Mouse (Mus musculus) lung, postnatal 25 days (tissue): Measurements from ENCODE around the gene Zfp157.
"Not testable (repeated sequence)": the region's sequence is repeated elsewhere in the genome, so short reads cannot be mapped to it uniquely, and the experiment has no call there.

Experiments used
- DNase-seq: peaks from one replicate; pipeline ENCODE4 v3.0.0; 2022; ENCODE audit warnings: low spot score

The Zfp157 gene

GRCm38 (mm10) chr5:138441286-138442194 lies at the start of gene Zfp157:
Gene Zfp157 (plus strand): TSS chr5:138441468.
- DNase-seq, result peak; percentile 94

DNA sequence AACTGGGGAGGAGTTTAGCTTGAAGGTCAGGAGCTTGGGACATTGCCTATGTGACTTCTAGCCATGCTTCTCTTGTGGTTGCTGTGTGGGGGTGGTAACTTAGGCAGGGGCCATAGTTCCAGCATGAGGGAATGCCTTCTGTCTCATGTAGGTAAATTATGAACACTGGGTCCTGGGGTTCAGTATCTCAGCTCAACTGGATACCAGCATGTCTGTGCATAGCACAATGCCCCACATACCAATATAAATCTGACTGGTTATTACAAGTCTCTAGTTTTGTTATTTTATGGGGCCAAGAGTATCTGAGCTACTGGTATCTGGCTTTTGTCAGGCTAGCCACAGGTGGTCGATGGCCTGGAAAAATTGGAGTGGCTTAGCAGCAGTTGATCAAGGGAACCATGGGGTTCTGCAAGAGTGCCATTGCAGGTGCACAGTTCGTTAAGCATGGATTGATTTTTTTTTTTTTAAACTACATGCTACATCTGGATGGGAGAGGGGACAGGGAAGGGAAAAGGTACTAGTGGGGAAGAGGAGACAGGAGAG lies 43.4 kb upstream of the Zfp157 start:
- no peak for DNase-seq

- not testable (repeated sequence) for DNase-seq
These were observed 40.8 kb upstream of the Zfp157 start for GRCm38 (mm10) chr5:138400431-138400830.

DNA sequence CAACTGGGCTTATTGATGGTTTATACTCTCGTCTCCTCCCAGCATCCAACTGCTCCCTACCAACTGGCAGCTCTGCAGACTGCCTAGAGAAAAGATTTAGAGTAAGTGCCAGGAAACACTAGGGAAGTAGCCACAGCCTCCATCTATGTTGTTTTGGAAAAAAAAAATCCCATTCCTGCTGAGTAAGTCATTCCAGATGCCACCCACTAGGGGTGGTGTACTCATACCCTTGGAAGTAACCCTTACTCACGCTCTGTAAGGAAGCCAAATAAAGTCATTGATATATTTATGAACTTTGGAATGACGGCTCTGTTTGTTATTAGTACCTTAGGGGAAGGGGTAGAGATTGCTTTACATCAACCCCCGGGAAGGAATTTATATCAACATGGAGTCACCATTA lies 17.1 kb downstream of the Zfp157 start:
- no peak for DNase-seq

DNA sequence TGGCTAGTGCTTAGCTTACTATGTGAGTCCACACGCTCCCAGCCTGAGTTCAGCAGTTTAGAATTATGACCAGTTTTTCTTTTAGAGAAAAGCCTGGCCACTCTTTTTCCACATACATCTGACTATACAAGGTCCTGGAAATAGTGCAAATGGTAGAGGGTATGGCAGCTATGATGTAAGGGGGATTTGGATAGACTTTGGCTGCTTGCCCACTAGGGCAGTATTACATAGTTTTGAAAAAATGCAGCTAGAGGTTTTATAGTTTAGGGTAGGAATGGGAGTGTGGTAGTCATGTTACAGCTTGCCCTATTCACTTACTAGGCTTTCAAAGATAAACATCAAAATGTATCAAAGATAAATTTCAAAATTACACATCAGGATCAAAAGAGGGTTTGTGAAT lies 17.8 kb downstream of the Zfp157 start:
- no peak for DNase-seq

GRCm38 (mm10) chr5:138473601-138474000 lies 32.3 kb downstream of the Zfp157 start:
- peak; percentile 23 for DNase-seq

DNA sequence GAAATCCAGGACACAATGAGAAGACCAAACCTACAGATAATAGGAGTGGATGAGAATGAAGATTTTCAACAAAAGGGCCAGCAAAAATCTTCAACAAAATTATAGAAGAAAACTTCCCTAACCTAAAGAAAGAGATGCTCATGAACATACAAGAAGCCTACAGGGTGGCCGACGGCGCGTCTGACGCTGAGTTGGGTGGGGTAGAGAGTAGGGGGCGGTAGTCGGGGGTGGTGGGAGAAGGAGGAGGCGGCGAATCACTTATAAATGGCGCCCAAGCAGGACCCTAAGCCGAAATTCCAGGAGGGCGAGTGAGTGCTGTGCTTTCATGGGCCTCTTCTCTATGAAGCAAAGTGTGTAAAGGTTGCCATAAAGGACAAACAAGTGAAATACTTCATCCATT lies 63.3 kb downstream of the Zfp157 start:
- DNase-seq, result not testable (repeated sequence)
